Mouse (Mus musculus) heart, adult 18-20 months (tissue): ENCODE measurements at regions not wholly inside any gene's neighbourhood (a gene's known extent, or its start where the extent isn't known, plus 50 kb on each side); places are given as distances from the start of the nearest gene placed in this dataset.
"Not testable (repeated sequence)": the region's sequence is repeated elsewhere in the genome, so short reads cannot be mapped to it uniquely, and the experiment has no call there.

Experiments used
- DNase-seq, 2 experiments: peaks; one replicate each; pipeline ENCODE4 v3.0.0; 2021 to 2022; ENCODE audit warnings: mixed read lengths in 1 of 2

DNA sequence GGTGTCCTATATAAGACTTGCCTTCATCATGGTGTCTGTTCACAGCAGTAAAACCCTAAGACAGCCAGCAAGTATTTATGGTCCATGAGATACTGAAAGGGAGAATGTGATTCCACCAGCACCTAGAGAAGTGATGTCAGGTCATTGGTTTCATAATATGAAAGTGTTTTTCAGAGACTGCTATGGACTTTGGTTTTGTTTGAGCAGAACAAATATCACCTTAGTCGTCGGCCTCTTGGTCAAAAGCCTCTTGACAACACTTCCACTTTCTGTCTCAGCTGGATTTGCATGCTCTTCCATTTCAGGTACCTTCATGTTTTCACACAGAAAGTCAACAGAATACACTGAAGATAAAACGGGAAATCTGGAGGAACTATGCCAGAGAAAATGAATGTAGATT lies 56.7 kb upstream of the Lrrc8b start:
- no peak for DNase-seq

DNA sequence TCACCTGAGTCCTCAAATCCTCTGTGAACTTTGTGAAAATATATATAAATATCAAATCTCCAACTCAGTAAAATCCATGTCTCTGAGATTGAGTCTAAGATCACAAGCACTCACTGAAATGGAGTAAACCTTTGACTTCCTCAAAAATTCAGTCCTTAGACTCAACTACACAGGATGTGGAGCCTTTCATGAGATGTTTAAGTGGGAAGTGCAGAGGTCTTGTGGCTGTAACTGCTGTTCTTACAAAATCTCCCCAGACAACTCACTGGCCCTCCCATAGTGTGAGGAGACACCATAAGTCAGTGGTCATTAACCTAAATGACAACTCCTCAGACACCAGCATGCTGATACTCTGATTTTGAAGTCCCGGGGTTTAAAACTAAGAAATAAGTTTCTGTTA lies 59.2 kb upstream of the Lrrc8b start:
- DNase-seq = not testable (repeated sequence)

DNA sequence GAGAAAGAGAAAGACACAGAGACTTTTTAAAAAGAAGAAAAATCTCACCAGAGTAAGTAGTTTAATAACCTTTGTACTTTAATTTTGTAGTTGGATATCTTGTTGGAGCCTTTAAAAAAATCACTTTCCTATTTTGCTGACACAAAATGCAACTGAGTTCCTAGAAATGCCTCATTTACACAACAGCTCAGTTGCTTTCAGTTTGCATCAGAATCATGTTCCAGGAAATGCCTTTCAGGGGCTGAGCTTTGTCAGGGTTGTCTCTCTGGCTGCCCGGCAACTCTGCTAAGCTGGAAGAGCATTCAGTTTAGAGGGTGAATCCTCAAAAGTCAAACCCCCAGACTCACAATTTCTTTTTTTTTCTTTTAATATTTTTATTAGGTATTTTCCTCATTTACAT lies 60.5 kb upstream of the Gbp6 start:
- no peak for DNase-seq

DNA sequence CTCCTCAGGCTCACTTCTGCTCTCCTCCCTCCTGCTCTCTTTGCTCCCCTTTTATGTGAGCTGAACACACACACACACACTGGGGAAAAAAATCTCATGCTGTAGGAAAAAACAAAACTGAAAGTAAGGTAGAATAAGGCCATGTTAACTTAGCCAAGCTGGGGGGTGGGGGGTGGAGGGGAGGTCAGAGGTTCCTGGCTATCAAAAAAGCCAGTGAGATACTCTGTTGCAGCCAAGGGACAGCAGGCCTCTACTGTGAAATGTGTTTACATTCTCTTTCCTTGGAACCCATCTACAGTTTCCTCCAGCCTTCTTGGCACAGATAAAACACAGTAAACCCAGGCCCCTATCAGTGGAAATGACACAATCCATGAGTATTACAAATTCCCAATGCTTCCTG lies 53.0 kb upstream of the Gbp6 start:
- peak; percentile 12 to 24 for DNase-seq

DNA sequence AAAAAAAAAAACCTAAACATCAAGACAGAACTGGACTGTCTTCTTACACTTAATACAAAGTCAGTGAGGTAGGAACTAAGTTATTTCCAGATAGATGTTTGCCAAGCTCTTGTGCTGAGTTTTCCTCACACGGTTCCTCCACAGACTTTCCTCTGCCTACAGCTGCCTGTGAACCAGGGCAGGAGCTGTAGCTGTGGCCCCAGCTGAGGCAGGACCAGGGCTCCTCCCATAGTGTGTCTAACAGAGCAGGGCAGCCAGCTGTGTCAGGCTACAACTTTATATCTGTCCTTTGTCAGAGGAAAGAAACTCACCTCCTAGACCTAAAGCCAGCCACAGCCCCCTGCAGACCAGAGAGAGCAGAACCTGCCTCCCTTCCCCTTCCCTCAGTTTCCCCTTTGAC lies 52.5 kb upstream of the Gbp6 start:
- peak in 1 of 2 experiments; percentile 5 for DNase-seq

DNA sequence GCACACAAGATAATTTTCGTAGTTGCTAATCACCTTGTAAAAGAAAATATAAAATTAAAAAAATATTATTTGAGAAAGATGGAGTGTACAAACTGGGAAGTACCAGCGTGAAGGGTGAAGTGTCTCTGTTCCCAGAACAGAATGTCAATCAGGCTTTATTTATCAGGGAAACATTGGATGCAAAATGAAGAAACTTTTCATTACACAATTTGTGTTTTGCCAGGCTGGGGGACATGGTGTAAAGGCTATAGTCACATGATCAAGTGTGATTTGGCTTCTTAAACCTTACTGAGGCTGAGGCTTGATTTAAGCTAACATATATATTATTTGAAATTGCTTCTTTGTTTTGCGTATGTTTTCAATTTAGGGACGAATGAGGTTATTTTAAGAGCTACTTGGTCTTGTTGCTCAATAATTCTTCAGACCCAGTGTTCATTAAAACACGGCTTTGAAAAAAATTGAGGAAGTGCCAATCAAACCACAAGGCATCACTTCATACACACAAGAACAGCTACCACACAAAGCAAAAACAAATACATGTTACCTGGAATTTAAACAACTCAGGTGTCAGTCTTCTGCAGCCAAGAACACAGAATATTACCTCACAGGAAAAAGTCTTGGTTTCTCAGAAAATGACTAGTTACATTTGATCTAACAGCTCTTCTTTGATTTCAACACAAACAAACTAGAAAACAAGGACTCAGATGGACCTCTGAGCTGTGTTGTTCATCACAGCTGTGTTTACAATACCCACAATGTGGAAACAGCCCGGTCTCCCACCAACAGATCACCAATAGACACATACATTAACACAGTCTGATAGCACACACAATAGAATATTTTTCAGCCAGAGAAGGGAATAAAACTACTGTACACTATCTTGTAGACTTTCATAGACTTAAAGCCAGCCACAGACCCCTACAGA lies 51.6 kb upstream of the Gbp6 start:
- DNase-seq = no peak

DNA sequence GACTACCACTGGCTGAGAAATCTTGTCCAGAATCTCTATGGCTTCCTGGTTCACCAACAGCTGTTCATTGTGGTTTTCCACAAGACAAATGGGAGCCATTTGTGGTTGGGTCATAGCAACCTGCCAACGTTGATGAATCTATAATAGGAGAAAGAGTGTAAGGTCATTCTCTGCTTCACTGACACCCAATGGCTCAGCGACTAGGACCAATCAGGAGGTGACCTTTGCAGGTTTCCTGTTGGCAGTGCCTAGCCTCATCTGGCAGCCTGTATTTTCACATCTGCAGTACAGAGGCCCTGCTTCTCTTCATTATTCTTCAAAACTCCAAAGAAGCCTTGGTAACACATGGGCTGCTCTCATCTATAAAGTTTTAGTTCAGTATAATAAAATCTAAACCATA lies 50.3 kb upstream of the Gbp6 start:
- DNase-seq = not testable (repeated sequence)
